Mouse (Mus musculus): ENCODE measurements around the gene Tnni2.

GRCm38 (mm10) chr7:142455251-142455650, 13.6 kb downstream of the Tnni2 start:
- TF ChIP-seq CHD2 (IDR thresholded peaks at IDR 0.05; ENCODE audit: low read depth, low read length) (no peak), ZNF384 (IDR thresholded peaks at IDR 0.05; ENCODE audit: low read depth, low read length) (no peak), MAFK (IDR thresholded peaks at IDR 0.05; ENCODE audit: insufficient read depth, low read depth, low read length) (no peak)
